ENCODE assay signal across 32 mouse cellular contexts in the genomic region with DNA sequence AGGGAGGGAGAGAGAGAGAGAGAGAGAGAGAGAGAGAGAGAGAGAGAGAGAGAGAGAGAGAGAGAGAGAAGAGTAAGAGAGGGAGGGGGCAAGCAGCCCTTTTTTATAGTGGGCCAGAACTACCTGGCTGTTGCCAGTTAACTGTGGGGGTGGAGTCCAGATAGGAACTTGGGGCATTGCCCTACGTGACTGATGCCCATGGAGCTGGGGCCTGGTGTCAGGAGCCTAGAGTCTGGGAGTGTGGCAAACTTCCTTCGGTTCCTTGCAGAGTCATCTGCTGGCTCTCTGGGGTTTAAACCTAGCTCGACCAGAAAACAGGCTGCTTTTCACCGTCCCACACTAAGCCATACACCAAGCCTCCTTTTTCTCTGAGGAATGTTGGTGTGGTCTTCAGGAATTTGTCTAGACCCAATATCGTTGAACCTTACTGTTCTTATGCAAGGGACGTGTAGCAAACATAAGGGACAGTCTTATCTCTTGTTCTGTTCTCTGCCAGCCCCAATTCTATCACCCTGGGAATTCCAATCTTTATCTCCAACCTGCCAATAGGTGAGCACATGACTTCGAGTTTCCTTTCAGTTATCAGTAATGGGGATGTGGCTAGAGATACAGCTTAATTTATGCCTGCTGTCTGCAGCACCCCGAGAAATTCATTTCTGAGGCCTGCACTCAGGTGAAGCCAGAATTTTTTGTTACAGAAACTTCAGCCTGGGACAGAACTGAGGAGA. TPM values are rescaled to one million over a fixed set of nuclear protein-coding genes. Genes with fewer than 3 reads are reported as not detected.
DNase-seq lines count a peak whose midpoint lies in the region; ATAC-seq lines count a peak whose summit lies in the region.
"Had no signal": no experiment of that assay in that cellular context is flagged by ENCODE, and none has a peak within 500 bp of the region (broad histone marks: within the 10 kb centered on the region; RNA-seq: fewer than 3 reads in every experiment).

No protein-coding gene starts in this region.

- no peaks in the 10 kb centered on the region for H3K27me3 ChIP-seq in kidney, embryonic 15.5 days
- H3K27me3 ChIP-seq in midbrain, embryonic 11.5 days (ENCODE audit: control insufficient read depth, insufficient read depth, low read length): no peaks in the 10 kb centered on the region
- no peaks in the 10 kb centered on the region for H3K27me3 ChIP-seq in midbrain, embryonic 16.5 days (ENCODE audit: control insufficient read depth, insufficient read depth, low read depth, low read length)
- H3K27me3 ChIP-seq in liver, embryonic 16.5 days (ENCODE audit: control insufficient read depth, insufficient read depth, low read depth, low read length): no peaks in the 10 kb centered on the region
- H3K27me3 ChIP-seq in forebrain, embryonic 11.5 days (ENCODE audit: control insufficient read depth, insufficient read depth, low read length): no peaks in the 10 kb centered on the region
- H3K27me3 ChIP-seq: embryonic facial prominence, embryonic 12.5 days; limb, embryonic 13.5 days; neural tube, embryonic 13.5 days had no signal

- no peaks in the 10 kb centered on the region for H3K36me3 ChIP-seq in kidney, embryonic 15.5 days
- H3K36me3 ChIP-seq in midbrain, embryonic 11.5 days (ENCODE audit: control insufficient read depth, insufficient read depth, low read length): no peaks in the 10 kb centered on the region
- H3K36me3 ChIP-seq in midbrain, embryonic 16.5 days (ENCODE audit: control insufficient read depth, insufficient read depth, low read length): no peaks in the 10 kb centered on the region
- no peaks in the 10 kb centered on the region for H3K36me3 ChIP-seq in liver, embryonic 16.5 days (ENCODE audit: control insufficient read depth, insufficient read depth)
- no peaks in the 10 kb centered on the region for H3K36me3 ChIP-seq in forebrain, embryonic 11.5 days (ENCODE audit: control insufficient read depth, insufficient read depth, low read length)
- H3K36me3 ChIP-seq: embryonic facial prominence, embryonic 12.5 days; heart, embryonic 13.5 days; limb, embryonic 13.5 days; midbrain, embryonic 10.5 days; neural tube, embryonic 13.5 days had no signal

- no peak for DNase-seq in kidney, postnatal 10 days
- DNase-seq in midbrain, embryonic 11.5 days (ENCODE audit: low spot score, missing footprints): peak; percentile 12
- peak; percentile 23 for DNase-seq in c-Kit-positive CD71-positive TER-119-positive erythroid progenitor cells, embryonic 14.5 days (ENCODE audit: low spot score)
- no peak for DNase-seq in urinary bladder, postnatal 36 days (ENCODE audit: low spot score in 2 of 2)
- no peak for DNase-seq in forebrain, embryonic 11.5 days (ENCODE audit: low spot score)
- DNase-seq: adrenal gland, adult 2 months; adrenal gland, postnatal 36 days; cerebellum, adult 8-10 months; cerebellum, postnatal 36 days; embryo, embryonic 11 days; gastrocnemius, adult 2 months; heart, postnatal 10 days; kidney, adult 8-10 months; kidney, postnatal 14 days; layer of hippocampus, adult 9-11 months; lung, embryonic 14.5 days; lung, postnatal 14 days; right cerebral cortex, postnatal 4 days had no signal

- H3K9me3 ChIP-seq in kidney, embryonic 15.5 days (replicated peaks): no peaks in the 10 kb centered on the region
- no peaks in the 10 kb centered on the region for H3K9me3 ChIP-seq in midbrain, embryonic 11.5 days (ENCODE audit: control insufficient read depth, low read length)
- H3K9me3 ChIP-seq in midbrain, embryonic 16.5 days (replicated peaks; ENCODE audit: control insufficient read depth, low read length, poor library complexity, severe bottlenecking): no peaks in the 10 kb centered on the region
- no peaks in the 10 kb centered on the region for H3K9me3 ChIP-seq in liver, embryonic 16.5 days (replicated peaks; ENCODE audit: control insufficient read depth, low read length)
- H3K9me3 ChIP-seq in forebrain, embryonic 11.5 days (ENCODE audit: control insufficient read depth, low read length): no peaks in the 10 kb centered on the region
- H3K9me3 ChIP-seq: embryonic facial prominence, embryonic 12.5 days; heart, embryonic 13.5 days; limb, embryonic 13.5 days; midbrain, embryonic 10.5 days; neural tube, embryonic 13.5 days had no signal

- H3K27ac ChIP-seq in kidney, embryonic 15.5 days: no peak overlapping the region
- no peak overlapping the region for H3K27ac ChIP-seq in midbrain, embryonic 11.5 days (ENCODE audit: low read depth, low read length)
- H3K27ac ChIP-seq in midbrain, embryonic 16.5 days (ENCODE audit: low read length): no peak overlapping the region
- no peak overlapping the region for H3K27ac ChIP-seq in liver, embryonic 16.5 days (ENCODE audit: low read length)
- H3K27ac ChIP-seq in forebrain, embryonic 11.5 days (ENCODE audit: low read depth, low read length): no peak overlapping the region
- H3K27ac ChIP-seq: embryonic facial prominence, embryonic 12.5 days; gastrocnemius, adult 2 months; heart, embryonic 13.5 days; hindbrain, embryonic 14.5 days; left cerebral cortex, adult 2 months; limb, embryonic 13.5 days; midbrain, embryonic 10.5 days; neural tube, embryonic 13.5 days had no signal

- no peaks in the 10 kb centered on the region for H3K4me1 ChIP-seq in kidney, embryonic 15.5 days
- H3K4me1 ChIP-seq in midbrain, embryonic 11.5 days (ENCODE audit: control insufficient read depth, insufficient read depth, low read length): no peaks in the 10 kb centered on the region
- H3K4me1 ChIP-seq in midbrain, embryonic 16.5 days (ENCODE audit: control insufficient read depth, insufficient read depth, low read length): no peaks in the 10 kb centered on the region
- peaks cover 6% of the 10 kb centered on the region for H3K4me1 ChIP-seq in liver, embryonic 16.5 days (ENCODE audit: control insufficient read depth, low read depth, low read length)
- no peaks in the 10 kb centered on the region for H3K4me1 ChIP-seq in forebrain, embryonic 11.5 days (replicated peaks; ENCODE audit: control insufficient read depth, insufficient read depth, low read length)
- H3K4me1 ChIP-seq: embryonic facial prominence, embryonic 12.5 days; heart, embryonic 13.5 days; limb, embryonic 13.5 days; midbrain, embryonic 10.5 days; neural tube, embryonic 13.5 days had no signal

- no peak overlapping the region for H3K4me2 ChIP-seq in kidney, embryonic 15.5 days
- H3K4me2 ChIP-seq in midbrain, embryonic 11.5 days: no peak overlapping the region
- no peak overlapping the region for H3K4me2 ChIP-seq in midbrain, embryonic 16.5 days (ENCODE audit: low read length)
- H3K4me2 ChIP-seq in liver, embryonic 16.5 days (ENCODE audit: low read depth, low read length): no peak overlapping the region
- H3K4me2 ChIP-seq in forebrain, embryonic 11.5 days (ENCODE audit: low read depth, low read length, severe bottlenecking): no peak overlapping the region
- H3K4me2 ChIP-seq: embryonic facial prominence, embryonic 12.5 days; heart, embryonic 13.5 days; hindbrain, embryonic 14.5 days; limb, embryonic 13.5 days; lung, embryonic 14.5 days; neural tube, embryonic 13.5 days had no signal

- no peak overlapping the region for H3K9ac ChIP-seq in kidney, embryonic 15.5 days
- H3K9ac ChIP-seq in midbrain, embryonic 11.5 days (ENCODE audit: low read length): no peak overlapping the region
- H3K9ac ChIP-seq in midbrain, embryonic 16.5 days (ENCODE audit: low read depth, low read length): no peak overlapping the region
- no peak overlapping the region for H3K9ac ChIP-seq in liver, embryonic 16.5 days (ENCODE audit: low read depth, low read length)
- no peak overlapping the region for H3K9ac ChIP-seq in forebrain, embryonic 11.5 days (ENCODE audit: low read length)
- H3K9ac ChIP-seq: embryonic facial prominence, embryonic 12.5 days; heart, embryonic 13.5 days; hindbrain, embryonic 14.5 days; limb, embryonic 13.5 days; lung, embryonic 14.5 days; neural tube, embryonic 13.5 days had no signal

- ATAC-seq in kidney, embryonic 15.5 days (replicated peaks; ENCODE audit: low FRiP score): 0 out of 2 replicates have a peak, but pooled peaks have one; percentile 7
- no peak for ATAC-seq in midbrain, embryonic 11.5 days (ENCODE audit: low FRiP score)
- ATAC-seq in midbrain, embryonic 16.5 days: no peak
- ATAC-seq in liver, embryonic 16.5 days (ENCODE audit: low read depth): peak; percentile 25
- ATAC-seq in forebrain, embryonic 11.5 days (replicated peaks; ENCODE audit: low FRiP score): no peak
- ATAC-seq: activated CD4-positive, CD25-positive, alpha-beta regulatory T cell, adult 4 months; forebrain, embryonic 16.5 days; inflammation-experienced regulatory T-cells, adult 6 months had no signal

- no peak overlapping the region for H3K4me3 ChIP-seq in kidney, embryonic 15.5 days (replicated peaks)
- no peak overlapping the region for H3K4me3 ChIP-seq in midbrain, embryonic 11.5 days (ENCODE audit: low read depth, low read length)
- no peak overlapping the region for H3K4me3 ChIP-seq in midbrain, embryonic 16.5 days (ENCODE audit: low read depth, low read length)
- H3K4me3 ChIP-seq in liver, embryonic 16.5 days (ENCODE audit: low read depth, low read length): no peak overlapping the region
- no peak overlapping the region for H3K4me3 ChIP-seq in forebrain, embryonic 11.5 days (ENCODE audit: low read depth, low read length)
- H3K4me3 ChIP-seq: embryonic facial prominence, embryonic 12.5 days; gastrocnemius, adult 2 months; heart, embryonic 13.5 days; left cerebral cortex, adult 2 months; limb, embryonic 13.5 days; midbrain, embryonic 10.5 days; myocyte; neural tube, embryonic 13.5 days had no signal

- 75% methylated on average over 8 of the region's 8 CpGs for WGBS in kidney, embryonic 15.5 days
- whole genome bisulfite sequencing in midbrain, embryonic 11.5 days: 74% methylated on average over 8 of the region's 8 CpGs
- WGBS in midbrain, embryonic 16.5 days: 80% methylated on average over 8 of the region's 8 CpGs
- WGBS in liver, embryonic 16.5 days (ENCODE audit: insufficient replicate concordance): 30% methylated on average over 8 of the region's 8 CpGs
- 79% methylated on average over 8 of the region's 8 CpGs for WGBS in forebrain, embryonic 11.5 days

RNA-seq across cellular contexts. Expression of gene Arl8b, which starts 5.2 kb away (rescaled TPM):
- polyA plus RNA-seq in kidney, embryonic 15.5 days (2015; fragmentation: Nextera tagmentation; extraction: Ambion mirVana): 78.9 and 79.7 TPM in 2 replicates
- polyA plus RNA-seq in midbrain, embryonic 11.5 days (2014; fragmentation: Nextera tagmentation; extraction: Ambion mirVana): 84.3 and 94.5 TPM in 2 replicates
- 106 and 112 TPM in 2 replicates for polyA plus RNA-seq in midbrain, embryonic 16.5 days (2015; fragmentation: Nextera tagmentation; extraction: Ambion mirVana)
- 32.2 and 33.1 TPM in 2 replicates for polyA plus RNA-seq in liver, embryonic 16.5 days (2015; fragmentation: Nextera tagmentation; extraction: Ambion mirVana)
- 78.4 and 79.5 TPM in 2 replicates for polyA plus RNA-seq in forebrain, embryonic 11.5 days (2014; fragmentation: Nextera tagmentation; extraction: Ambion mirVana)

RNA-seq across cellular contexts. Expression of gene Edem1, which starts 50.7 kb away (rescaled TPM):
- 25.1 TPM in 2 replicates for polyA plus RNA-seq in kidney, embryonic 15.5 days (2015; fragmentation: Nextera tagmentation; extraction: Ambion mirVana)
- polyA plus RNA-seq in midbrain, embryonic 11.5 days (2014; fragmentation: Nextera tagmentation; extraction: Ambion mirVana): 20.5 and 21.7 TPM in 2 replicates
- 4.1 and 4.9 TPM in 2 replicates for polyA plus RNA-seq in midbrain, embryonic 16.5 days (2015; fragmentation: Nextera tagmentation; extraction: Ambion mirVana)
- 11.6 and 13.8 TPM in 2 replicates for polyA plus RNA-seq in liver, embryonic 16.5 days (2015; fragmentation: Nextera tagmentation; extraction: Ambion mirVana)
- polyA plus RNA-seq in forebrain, embryonic 11.5 days (2014; fragmentation: Nextera tagmentation; extraction: Ambion mirVana): 23.0 and 32.5 TPM in 2 replicates

Comparison
In these comparisons a context has a peak if more than half of its experiments do, and no peak if none do; other contexts are left out.
1. ATAC-seq: peak in kidney, embryonic 15.5 days (single experiment) and liver, embryonic 16.5 days (single experiment); none in midbrain, embryonic 11.5 days (single experiment), midbrain, embryonic 16.5 days (single experiment) and forebrain, embryonic 11.5 days (single experiment).
2. DNase-seq: peak in midbrain, embryonic 11.5 days (single experiment) and c-Kit-positive CD71-positive TER-119-positive erythroid progenitor cells, embryonic 14.5 days (single experiment); none in kidney, postnatal 10 days (single experiment), urinary bladder, postnatal 36 days (0 of 2) and forebrain, embryonic 11.5 days (single experiment).